Mouse (Mus musculus) midbrain, embryonic 14.5 days (tissue): ENCODE data around the gene Slc13a2. TPM values are rescaled to one million over a fixed set of nuclear protein-coding genes. Genes with fewer than 3 reads are reported as not detected.
A peak's percentile ranks its signal among the peaks of the same experiment; 100 is the strongest.

Experiments
- ATAC-seq: fragments of 200-750 bp; cut with Nextera tagmentation; 2 replicates; pipeline ENCODE4 v1.8.0; 2017; ENCODE audit warnings: moderate number of reproducible peaks, moderate library complexity; ENCODE audit not compliant: low FRiP score, low TSS enrichment
- DNase-seq: peaks from one replicate; pipeline ENCODE4 v3.0.0-alpha.2; 2015
- H3K27ac ChIP-seq: fragments of 300-500 bp; sonication (generic); replicated peaks from 2 replicates; pipeline ENCODE4 v1.5.1; 2014; ENCODE audit warnings: mild to moderate bottlenecking, low read depth, low read length, moderate library complexity
- H3K27me3 ChIP-seq: fragments of 300-500 bp; sonication (generic); 2 replicates; pipeline ENCODE4 v1.6.1; 2014; ENCODE audit warnings: low read length, control low read depth, mixed read lengths; ENCODE audit not compliant: control insufficient read depth, insufficient read depth
- H3K36me3 ChIP-seq: fragments of 300-500 bp; sonication (generic); 2 replicates; pipeline ENCODE4 v1.6.1; 2014; ENCODE audit warnings: low read length, control low read depth; ENCODE audit not compliant: control insufficient read depth, insufficient read depth
- H3K4me1 ChIP-seq: fragments of 300-500 bp; sonication (generic); 2 replicates; pipeline ENCODE4 v1.6.1; 2014; ENCODE audit warnings: mild to moderate bottlenecking, antibody characterized with exemption, low read length, control low read depth; ENCODE audit not compliant: control insufficient read depth, insufficient read depth
- H3K4me2 ChIP-seq: fragments of 300-500 bp; sonication (generic); 2 replicates; pipeline ENCODE4 v1.6.1; 2014; ENCODE audit warnings: mild to moderate bottlenecking, low read length, moderate library complexity
- H3K4me3 ChIP-seq: fragments of 300-500 bp; sonication (generic); replicated peaks from 2 replicates; pipeline ENCODE4 v1.5.1; 2014; ENCODE audit warnings: low read depth, low read length
- H3K9ac ChIP-seq: fragments of 300-500 bp; sonication (generic); replicated peaks from 2 replicates; pipeline ENCODE4 v1.6.1; 2014; ENCODE audit warnings: mild to moderate bottlenecking, low read length, moderate library complexity
- H3K9me3 ChIP-seq: fragments of 300-500 bp; sonication (generic); 2 replicates; pipeline ENCODE4 v1.6.1; 2016; ENCODE audit warnings: low read length, control low read depth, mixed read lengths; ENCODE audit not compliant: control insufficient read depth
- WGBS: fragments of 180-500 bp; shearing (Covaris S2); extraction: QIAGEN DNeasy Blood & Tissue Kit; methylation state at CpG from one replicate; pipeline ENCODE4 v1.1.7; 2014; 5-methylcytosine and 5-hydroxymethylcytosine counted together
- polyA plus RNA-seq: library from polyadenylated mRNA; unstranded; fragments of >200 nt; fragmentation: Nextera tagmentation; extraction: Ambion mirVana; gene quantifications from 2 replicates; pipeline ENCODE4 v1.2.1, GENCODE M21; 2014

Gene Slc13a2
- polyA plus RNA-seq, 1 experiment from 2014 or later = not detected

- H3K27ac ChIP-seq = no peak overlapping the region
- no peak for ATAC-seq
- no peak for DNase-seq
- WGBS = 42% methylated on average over 11 of the region's 11 CpGs
- peak overlapping the region; percentile 54 for H3K4me2 ChIP-seq
- H3K4me3 ChIP-seq = peak overlapping the region; percentile 19
- H3K27me3 ChIP-seq = no peaks in the 10 kb centered on the region
- peak overlapping the region; percentile 16; the same call in 1 of the 2 replicates for H3K9ac ChIP-seq
- no peaks in the 10 kb centered on the region for H3K9me3 ChIP-seq
- no peaks in the 10 kb centered on the region for H3K36me3 ChIP-seq
- 0 out of 2 replicates have a peak, but pooled peaks cover 7% of the 10 kb centered on the region for H3K4me1 ChIP-seq
Measured at GRCm38 (mm10) chr11:78396950-78397349, 25.1 kb downstream of the Slc13a2 start.

DNA sequence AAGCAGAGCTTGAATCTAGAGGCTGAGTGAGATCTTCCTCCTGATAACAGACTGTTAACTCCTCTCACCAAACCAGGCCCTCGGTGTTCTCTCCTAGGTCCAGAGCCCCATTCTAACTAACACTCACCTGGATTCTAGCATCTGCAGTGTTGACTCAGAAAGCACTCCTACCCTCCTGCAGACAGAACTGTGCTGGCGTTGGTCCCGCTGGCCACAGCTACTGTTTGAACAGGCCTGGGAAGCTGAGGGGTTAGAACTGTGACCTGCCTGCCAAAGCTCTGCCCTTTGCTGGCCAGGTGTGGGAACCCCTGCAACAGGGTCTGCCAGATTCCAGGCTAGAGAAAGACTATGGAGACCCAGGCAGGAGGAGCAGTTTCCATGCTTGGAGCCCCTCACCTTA lies 29.3 kb downstream of the Slc13a2 start:
- H3K4me3 ChIP-seq = no peak overlapping the region
- no peak overlapping the region for H3K9ac ChIP-seq
- DNase-seq = no peak
- H3K4me1 ChIP-seq = 0 out of 2 replicates have a peak, but pooled peaks cover 7% of the 10 kb centered on the region
- H3K9me3 ChIP-seq = no peaks in the 10 kb centered on the region
- no peak for ATAC-seq
- 86% methylated on average over 3 of the region's 3 CpGs for WGBS
- no peak overlapping the region for H3K4me2 ChIP-seq
- no peaks in the 10 kb centered on the region for H3K36me3 ChIP-seq
- no peaks in the 10 kb centered on the region for H3K27me3 ChIP-seq
- no peak overlapping the region for H3K27ac ChIP-seq

- no peaks in the 10 kb centered on the region for H3K27me3 ChIP-seq
- no peak within 1 kb of the TSS for H3K27ac ChIP-seq
- no peak within 1 kb of the TSS for H3K4me3 ChIP-seq
- no peaks in the 10 kb centered on the region for H3K4me1 ChIP-seq
- H3K9me3 ChIP-seq = no peaks in the 10 kb centered on the region
- no peak within 1 kb of the TSS for H3K4me2 ChIP-seq
- H3K9ac ChIP-seq = no peak within 1 kb of the TSS
- H3K36me3 ChIP-seq = no peaks in the 10 kb centered on the region
- DNase-seq (no peak), ATAC-seq (no peak)
- WGBS = 80% methylated on average over 14 of the region's 14 CpGs
Measured at GRCm38 (mm10) chr11:78386508-78387043, 35.4 kb downstream of the Slc13a2 start, which contains the start of gene Foxn1. Gene Foxn1, minus strand, starts transcription at chr11:78386558.

DNA sequence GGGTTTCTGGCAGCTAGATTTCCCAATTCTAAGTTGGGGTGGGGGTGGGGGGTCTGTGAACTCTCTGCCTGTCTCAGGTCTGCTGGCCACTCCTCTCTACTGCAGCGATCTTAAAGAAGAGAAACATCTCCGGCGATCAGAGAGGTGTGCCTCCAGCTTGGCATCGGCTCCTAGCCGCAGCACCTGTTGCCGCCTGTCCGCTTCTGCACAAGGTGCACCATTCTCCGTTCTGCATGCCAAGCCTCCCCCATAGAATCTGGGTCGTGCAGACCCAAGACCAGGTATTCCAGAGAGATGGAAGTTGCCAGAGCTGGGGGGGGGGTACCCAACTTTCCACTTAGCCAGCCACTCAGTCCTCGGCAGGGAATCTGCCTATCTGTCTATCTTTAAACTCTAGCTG lies 36.2 kb downstream of the Slc13a2 start:
- H3K4me1 ChIP-seq = no peaks in the 10 kb centered on the region
- H3K9me3 ChIP-seq = no peaks in the 10 kb centered on the region
- ATAC-seq (no peak), DNase-seq (no peak)
- no peaks in the 10 kb centered on the region for H3K36me3 ChIP-seq
- H3K27me3 ChIP-seq = no peaks in the 10 kb centered on the region
- no peak overlapping the region for H3K27ac ChIP-seq
- no peak overlapping the region for H3K4me2 ChIP-seq
- H3K9ac ChIP-seq = no peak overlapping the region
- WGBS = 90% methylated on average over 10 of the region's 10 CpGs
- H3K4me3 ChIP-seq = no peak overlapping the region

DNA sequence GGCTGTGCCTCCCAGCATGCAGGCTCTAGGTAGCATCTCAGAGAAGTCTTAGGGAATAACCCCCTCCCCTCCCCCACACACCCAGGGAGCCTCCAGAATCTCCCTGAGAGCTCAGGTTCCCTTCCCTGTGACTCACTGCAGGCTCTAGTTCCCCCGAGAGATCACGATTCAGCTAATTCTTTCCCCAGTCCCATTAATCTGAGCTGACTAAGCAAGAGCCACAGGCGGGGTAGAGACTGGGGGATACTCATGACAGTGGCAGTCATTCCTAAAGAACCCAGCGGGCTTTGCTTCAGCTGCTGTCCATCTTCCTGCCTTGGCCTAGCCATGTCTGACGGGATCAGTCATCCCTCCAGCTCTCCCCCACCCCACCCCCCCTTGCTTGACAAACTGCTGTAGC lies 39.3 kb downstream of the Slc13a2 start:
- WGBS = 19% methylated on average over 5 of the region's 5 CpGs
- H3K9ac ChIP-seq = no peak overlapping the region
- no peak overlapping the region for H3K4me2 ChIP-seq
- no peaks in the 10 kb centered on the region for H3K4me1 ChIP-seq
- H3K27ac ChIP-seq = no peak overlapping the region
- no peaks in the 10 kb centered on the region for H3K27me3 ChIP-seq
- no peak overlapping the region for H3K4me3 ChIP-seq
- no peaks in the 10 kb centered on the region for H3K36me3 ChIP-seq
- DNase-seq (peak; percentile 3), ATAC-seq (no peak)
- H3K9me3 ChIP-seq = no peaks in the 10 kb centered on the region

- H3K27me3 ChIP-seq = no peaks in the 10 kb centered on the region
- 82% methylated on average over 7 of the region's 7 CpGs for WGBS
- DNase-seq = no peak
Measured at GRCm38 (mm10) chr11:78382286-78382685, 39.7 kb downstream of the Slc13a2 start.

GRCm38 (mm10) chr11:78380996-78381395 lies 41.0 kb downstream of the Slc13a2 start:
- Histone ChIP-seq H3K27me3 (no peaks in the 10 kb centered on the region), H3K4me3 (no peak overlapping the region), H3K9ac (no peak overlapping the region), H3K36me3 (no peaks in the 10 kb centered on the region), H3K27ac (no peak overlapping the region), H3K9me3 (no peaks in the 10 kb centered on the region), H3K4me2 (no peak overlapping the region), H3K4me1 (no peaks in the 10 kb centered on the region)
- WGBS = 91% methylated on average over 3 of the region's 3 CpGs
- DNase-seq = no peak
- ATAC-seq = no peak

More at GRCm38 (mm10) chr11:78382286-78382685, 39.7 kb downstream of the Slc13a2 start:
- Histone ChIP-seq H3K4me2 (no peak overlapping the region), H3K9ac (no peak overlapping the region), H3K4me3 (no peak overlapping the region), H3K4me1 (no peaks in the 10 kb centered on the region), H3K27ac (no peak overlapping the region), H3K36me3 (no peaks in the 10 kb centered on the region), H3K9me3 (no peaks in the 10 kb centered on the region)
- no peak for ATAC-seq

DNA sequence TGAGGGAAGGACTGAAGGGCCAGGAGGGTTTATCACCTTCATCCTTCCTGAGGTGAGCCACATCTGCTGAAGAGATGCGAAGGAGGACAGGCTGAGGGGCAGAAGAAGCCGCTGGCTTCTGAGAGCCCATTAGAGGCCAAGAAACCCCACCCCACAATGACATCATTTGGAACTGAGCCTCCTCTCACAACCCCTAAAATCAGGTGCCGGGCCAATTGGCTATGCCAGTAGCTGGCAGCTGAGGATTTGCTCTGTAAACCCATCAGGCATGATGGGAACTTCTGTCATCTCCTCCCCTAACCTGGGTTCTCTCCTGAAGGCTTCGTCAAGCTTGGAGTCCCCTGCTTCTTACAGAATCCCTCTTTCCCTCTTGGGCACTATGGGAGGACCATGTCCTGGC lies 41.7 kb downstream of the Slc13a2 start:
- ATAC-seq (no peak), DNase-seq (no peak)
- H3K27me3 ChIP-seq = no peaks in the 10 kb centered on the region
- H3K9ac ChIP-seq = no peak overlapping the region
- WGBS = 76% methylated on average over 4 of the region's 4 CpGs
- H3K4me2 ChIP-seq = no peak overlapping the region
- no peak overlapping the region for H3K27ac ChIP-seq
- H3K36me3 ChIP-seq = no peaks in the 10 kb centered on the region
- no peaks in the 10 kb centered on the region for H3K9me3 ChIP-seq
- H3K4me3 ChIP-seq = no peak overlapping the region
- no peaks in the 10 kb centered on the region for H3K4me1 ChIP-seq

DNA sequence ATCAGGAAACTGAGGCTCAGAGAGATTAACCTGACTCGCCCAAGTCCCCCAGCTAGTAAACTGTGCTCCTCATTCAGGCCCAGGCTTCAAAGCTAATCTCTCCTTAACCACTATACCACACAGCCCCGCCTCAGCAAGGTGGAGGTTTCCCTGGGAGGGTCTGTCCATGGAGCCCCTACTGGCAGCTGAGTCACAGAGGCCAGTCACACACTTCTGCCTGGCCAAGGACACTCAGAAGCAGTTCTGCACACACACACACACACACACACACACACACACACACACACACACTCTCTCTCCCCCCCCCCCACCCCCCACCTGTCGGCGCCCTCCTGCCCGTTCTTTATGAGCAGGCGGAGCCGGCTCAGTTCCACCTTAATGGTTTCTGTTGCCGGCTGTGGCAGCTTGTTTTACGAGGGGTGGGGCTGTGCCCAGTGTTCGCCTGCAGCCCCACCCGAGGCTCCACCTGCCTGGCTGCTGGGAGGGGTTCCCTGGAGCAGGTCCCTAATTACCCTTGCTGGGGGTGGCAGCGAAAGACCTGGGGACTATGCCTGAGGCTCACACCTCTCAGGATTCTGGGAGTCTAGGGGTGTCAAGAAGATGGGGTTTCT lies 44.4 kb downstream of the Slc13a2 start:
- H3K27ac ChIP-seq = no peak overlapping the region
- WGBS = 49% methylated on average over 12 of the region's 12 CpGs
- no peaks in the 10 kb centered on the region for H3K9me3 ChIP-seq
- no peak overlapping the region for H3K4me3 ChIP-seq
- no peak overlapping the region for H3K4me2 ChIP-seq
- H3K9ac ChIP-seq = no peak overlapping the region
- ATAC-seq = no peak
- no peak for DNase-seq
- no peaks in the 10 kb centered on the region for H3K4me1 ChIP-seq
- H3K27me3 ChIP-seq = no peaks in the 10 kb centered on the region
- no peaks in the 10 kb centered on the region for H3K36me3 ChIP-seq
